Mouse (Mus musculus): Measurements from ENCODE around the gene Tradd.
A peak's percentile ranks its signal among the peaks of the same experiment; 100 is the strongest.

Gene Tradd

GRCm38 (mm10) chr8:105269075-105269458, 4.7 kb upstream of the Tradd start:
- DNase-seq: no peak

GRCm38 (mm10) chr8:105268342-105269074, 4.1 kb upstream of the Tradd start:
- DNase-seq: peak; percentile 9

- DNase-seq: peak; percentile 46
Measured at GRCm38 (mm10) chr8:105266775-105267174, 2.4 kb upstream of the Tradd start.

GRCm38 (mm10) chr8:105265128-105265527, 719 bp upstream of the Tradd start:
- peak; percentile 60 for DNase-seq

- no peak for DNase-seq
Measured at GRCm38 (mm10) chr8:105263244-105263912, 1.0 kb downstream of the Tradd start.

- DNase-seq: no peak
Measured at GRCm38 (mm10) chr8:105261326-105261980, 3.0 kb downstream of the Tradd start.

GRCm38 (mm10) chr8:105260371-105261099, 3.9 kb downstream of the Tradd start:
- no peak for DNase-seq

- DNase-seq: peak; percentile 83
Measured at GRCm38 (mm10) chr8:105259721-105260320, 4.6 kb downstream of the Tradd start.

GRCm38 (mm10) chr8:105258911-105259720, 5.3 kb downstream of the Tradd start:
- no peak for DNase-seq

GRCm38 (mm10) chr8:105257318-105258114, 6.9 kb downstream of the Tradd start:
- DNase-seq: no peak

GRCm38 (mm10) chr8:105254966-105255350, 9.5 kb downstream of the Tradd start, which contains the start of gene B3gnt9:
B3gnt9 (minus strand) TSS chr8:105255153.
- peak; percentile 81 for DNase-seq

GRCm38 (mm10) chr8:105254152-105254965, 10.1 kb downstream of the Tradd start:
- peak; percentile 98 for DNase-seq

GRCm38 (mm10) chr8:105253766-105254151, 10.7 kb downstream of the Tradd start:
- DNase-seq: peak; percentile 31

GRCm38 (mm10) chr8:105252680-105253537, 11.5 kb downstream of the Tradd start:
- DNase-seq: no peak

- no peak for DNase-seq
Measured at GRCm38 (mm10) chr8:105251954-105252353, 12.5 kb downstream of the Tradd start.

- no peak for DNase-seq
Measured at GRCm38 (mm10) chr8:105241016-105241415, 23.4 kb downstream of the Tradd start.

GRCm38 (mm10) chr8:105237442-105238142, 26.8 kb downstream of the Tradd start:
- no peak for DNase-seq

- no peak for DNase-seq
Measured at GRCm38 (mm10) chr8:105235206-105235605, 29.2 kb downstream of the Tradd start.

Measured in thymus, postnatal 14 days (tissue).